Mouse (Mus musculus): Measurements from ENCODE around the gene Gm13089. TPM values are rescaled to one million over a fixed set of nuclear protein-coding genes. Genes with fewer than 3 reads are reported as not detected.
"Not testable (repeated sequence)": the region's sequence is repeated elsewhere in the genome, so short reads cannot be mapped to it uniquely, and the experiment has no call there.

Gene Gm13089
- not detected for total RNA-seq (2021)
- long read RNA-seq, experiment 1 = 0 reads
- long read RNA-seq, experiment 2 = 0 reads

GRCm38 (mm10) chr4:143702611-143703010 lies at the start of gene Gm13089:
Gene Gm13089, minus strand, starts transcription at chr4:143702711.
- no peak for DNase-seq (ENCODE audit: low spot score)

GRCm38 (mm10) chr4:143719155-143719554 lies 16.6 kb upstream of the Gm13089 start, which contains the start of gene Gm13078:
Gene Gm13078, plus strand, starts transcription at chr4:143719455.
- no peak for DNase-seq (ENCODE audit: low spot score)

GRCm38 (mm10) chr4:143657146-143657545 lies 45.4 kb downstream of the Gm13089 start, which contains the start of gene Gm13088:
Gene Gm13088, minus strand, starts transcription at chr4:143657246.
- not testable (repeated sequence) for DNase-seq (ENCODE audit: low spot score)

Other genes starting within 250 kb of the Gm13089 start
- gene Gm13043, start 191.4 kb downstream of the Gm13089 start, total RNA-seq (2021) = not detected
- not detected for gene Gm13040, start 166.8 kb downstream of the Gm13089 start, total RNA-seq (2021)
- not detected for gene BC080695, start 151.0 kb downstream of the Gm13089 start, total RNA-seq (2021)
- gene Gm13057, start 151.0 kb downstream of the Gm13089 start, total RNA-seq (2021) = not detected
- gene Gm13083, start 87.7 kb downstream of the Gm13089 start, total RNA-seq (2021) = not detected
- not detected for gene Gm13088, start 45.5 kb downstream of the Gm13089 start, total RNA-seq (2021)
- gene Gm13078, start 16.7 kb upstream of the Gm13089 start, total RNA-seq (2021) = not detected
- gene Gm13023, start 86.6 kb upstream of the Gm13089 start, total RNA-seq (2021) = not detected
- gene Gm13084, start 113.4 kb upstream of the Gm13089 start, total RNA-seq (2021) = not detected
- not detected for gene Gm13103, start 143.8 kb upstream of the Gm13089 start, total RNA-seq (2021)
- not detected for gene Pramef6, start 197.7 kb upstream of the Gm13089 start, total RNA-seq (2021)
- gene Pramef25, start 248.3 kb upstream of the Gm13089 start, total RNA-seq (2021) = not detected

Measured in gastrocnemius, adult 18-20 months (tissue).